Mouse (Mus musculus): ENCODE results near the gene Zfp442. TPM values are rescaled to one million over a fixed set of nuclear protein-coding genes. Genes with fewer than 3 reads are reported as not detected.
"Not testable (repeated sequence)": the region's sequence is repeated elsewhere in the genome, so short reads cannot be mapped to it uniquely, and the experiment has no call there.

Zfp442 gene
- polyA plus RNA-seq (2015; fragmentation: Nextera tagmentation; extraction: Ambion mirVana): 10.3 and 11.1 TPM in 2 replicates

GRCm38 (mm10) chr2:150451180-150451919 is at the start of gene Zfp442:
Gene Zfp442 (minus strand): TSS chr2:150451486.
- ATAC-seq (replicated peaks; ENCODE audit: low FRiP score): peak; percentile 100
- peak within 1 kb of the TSS; percentile 89 for H3K27ac ChIP-seq
- peak within 1 kb of the TSS; percentile 60 for H3K4me2 ChIP-seq
- H3K9ac ChIP-seq: peak within 1 kb of the TSS; percentile 44; the same call in 1 of the 2 replicates
- peak within 1 kb of the TSS; percentile 53 for H3K4me3 ChIP-seq (replicated peaks)
- not testable (repeated sequence) for H3K27me3 ChIP-seq; H3K4me1 ChIP-seq; H3K9me3 ChIP-seq (replicated peaks); H3K36me3 ChIP-seq
- WGBS: under 1% methylated on average over 18 of the region's 18 CpGs

GRCm38 (mm10) chr2:150500124-150500973 is 49.1 kb upstream of the Zfp442 start:
- peak; percentile 77; the same call in 1 of the 2 replicates for ATAC-seq (replicated peaks; ENCODE audit: low FRiP score)
- H3K9me3 ChIP-seq (replicated peaks); H3K27me3 ChIP-seq; H3K9ac ChIP-seq; H3K36me3 ChIP-seq; H3K4me1 ChIP-seq; H3K27ac ChIP-seq: not testable (repeated sequence)
- Histone ChIP-seq H3K4me2 (peak overlapping the region; percentile 59), H3K4me3 (replicated peaks) (peak overlapping the region; percentile 32)
- 38% methylated on average over 60 of the region's 60 CpGs for WGBS

GRCm38 (mm10) chr2:150493031-150493430 is 41.7 kb upstream of the Zfp442 start:
- ATAC-seq (replicated peaks; ENCODE audit: low FRiP score): no peak
- no peaks in the 10 kb centered on the region for H3K36me3 ChIP-seq
- H3K27ac ChIP-seq: no peak overlapping the region
- H3K4me3 ChIP-seq (replicated peaks): no peak overlapping the region
- H3K4me1 ChIP-seq: no peaks in the 10 kb centered on the region
- no peaks in the 10 kb centered on the region for H3K9me3 ChIP-seq (replicated peaks)
- H3K9ac ChIP-seq: no peak overlapping the region
- no peak overlapping the region for H3K4me2 ChIP-seq
- WGBS: 75% methylated on average over 2 of the region's 2 CpGs
- no peaks in the 10 kb centered on the region for H3K27me3 ChIP-seq

GRCm38 (mm10) chr2:150484939-150485778 is 33.9 kb upstream of the Zfp442 start, which contains the start of gene Zfp345:
Gene Zfp345 (minus strand): TSS chr2:150485091.
- 75% methylated on average over 8 of the region's 8 CpGs for WGBS
- H3K27ac ChIP-seq; H3K4me2 ChIP-seq; H3K4me1 ChIP-seq; H3K27me3 ChIP-seq; H3K36me3 ChIP-seq; H3K9me3 ChIP-seq (replicated peaks); H3K9ac ChIP-seq; H3K4me3 ChIP-seq (replicated peaks): not testable (repeated sequence)
- peak; percentile 46; the same call in 1 of the 2 replicates for ATAC-seq (replicated peaks; ENCODE audit: low FRiP score)

GRCm38 (mm10) chr2:150439084-150439483 is 12.2 kb downstream of the Zfp442 start:
- H3K27me3 ChIP-seq; H3K9ac ChIP-seq; H3K4me1 ChIP-seq; H3K27ac ChIP-seq; H3K9me3 ChIP-seq (replicated peaks); H3K4me2 ChIP-seq; ATAC-seq (replicated peaks; ENCODE audit: low FRiP score); H3K4me3 ChIP-seq (replicated peaks): not testable (repeated sequence)
- peaks cover 19% of the 10 kb centered on the region for H3K36me3 ChIP-seq
- 100% methylated on average over 1 of the region's 1 CpGs for WGBS

- H3K4me1 ChIP-seq; H3K9ac ChIP-seq; H3K4me3 ChIP-seq (replicated peaks); H3K4me2 ChIP-seq; H3K27ac ChIP-seq; ATAC-seq (replicated peaks; ENCODE audit: low FRiP score); H3K27me3 ChIP-seq: not testable (repeated sequence)
- H3K9me3 ChIP-seq (replicated peaks): peaks cover 20% of the 10 kb centered on the region
- peaks cover 33% of the 10 kb centered on the region for H3K36me3 ChIP-seq
- WGBS: 88% methylated on average over 17 of the region's 17 CpGs
These were observed 39.1 kb downstream of the Zfp442 start for GRCm38 (mm10) chr2:150412146-150412545.

- no peaks in the 10 kb centered on the region for H3K36me3 ChIP-seq
- no peaks in the 10 kb centered on the region for H3K9me3 ChIP-seq (replicated peaks)
- no peak overlapping the region for H3K4me2 ChIP-seq
- no peaks in the 10 kb centered on the region for H3K4me1 ChIP-seq
- WGBS: 92% methylated on average over 1 of the region's 1 CpGs
- no peak overlapping the region for H3K9ac ChIP-seq
- no peaks in the 10 kb centered on the region for H3K27me3 ChIP-seq
- no peak for ATAC-seq (replicated peaks; ENCODE audit: low FRiP score)
- no peak overlapping the region for H3K27ac ChIP-seq
- H3K4me3 ChIP-seq (replicated peaks): no peak overlapping the region
These were observed 61.1 kb downstream of the Zfp442 start for GRCm38 (mm10) chr2:150390198-150390597.

GRCm38 (mm10) chr2:150385553-150386106 is 65.7 kb downstream of the Zfp442 start:
- 95% methylated on average over 19 of the region's 19 CpGs for WGBS
- not testable (repeated sequence) for ATAC-seq (replicated peaks; ENCODE audit: low FRiP score); H3K27ac ChIP-seq; H3K4me1 ChIP-seq; H3K9ac ChIP-seq; H3K9me3 ChIP-seq (replicated peaks); H3K4me2 ChIP-seq; H3K4me3 ChIP-seq (replicated peaks); H3K36me3 ChIP-seq; H3K27me3 ChIP-seq

GRCm38 (mm10) chr2:150362878-150363229 is 88.4 kb downstream of the Zfp442 start:
- no peaks in the 10 kb centered on the region for H3K4me1 ChIP-seq
- peak overlapping the region; percentile 70 for H3K4me3 ChIP-seq (replicated peaks)
- H3K27ac ChIP-seq: peak overlapping the region; percentile 88
- H3K36me3 ChIP-seq: no peaks in the 10 kb centered on the region
- 5% methylated on average over 4 of the region's 4 CpGs for WGBS
- peak; percentile 76 for ATAC-seq (replicated peaks; ENCODE audit: low FRiP score)
- no peaks in the 10 kb centered on the region for H3K9me3 ChIP-seq (replicated peaks)
- no peaks in the 10 kb centered on the region for H3K27me3 ChIP-seq
- H3K4me2 ChIP-seq: peak overlapping the region; percentile 61
- H3K9ac ChIP-seq: peak overlapping the region; percentile 79

GRCm38 (mm10) chr2:150362113-150362877 is 89.0 kb downstream of the Zfp442 start, which contains the start of gene 3300002I08Rik:
Gene 3300002I08Rik (minus strand): TSS chr2:150362765.
- Histone ChIP-seq H3K9ac (peak within 1 kb of the TSS; percentile 79), H3K4me2 (peak within 1 kb of the TSS; percentile 61), H3K27ac (peak within 1 kb of the TSS; percentile 88), H3K4me3 (replicated peaks) (peak within 1 kb of the TSS; percentile 70)
- H3K4me1 ChIP-seq; H3K36me3 ChIP-seq; H3K27me3 ChIP-seq; H3K9me3 ChIP-seq (replicated peaks): not testable (repeated sequence)
- WGBS: 4% methylated on average over 17 of the region's 17 CpGs
- ATAC-seq (replicated peaks; ENCODE audit: low FRiP score): peak; percentile 100

Data from kidney, embryonic 15.5 days (tissue).